Mouse (Mus musculus): ENCODE data around the gene 4933427D14Rik.

- no peak for TF ChIP-seq CTCF (IDR thresholded peaks at IDR 0.05; ENCODE audit: borderline replicate concordance, insufficient read depth, low read depth, low read length)
- TF ChIP-seq POLR2A (IDR thresholded peaks at IDR 0.05; ENCODE audit: borderline replicate concordance, insufficient read depth, low read length), result no peak
These were observed 76.4 kb downstream of the 4933427D14Rik start for GRCm38 (mm10) chr11:72130905-72131304.
